Mouse (Mus musculus): ENCODE measurements at regions not wholly inside any gene's neighbourhood (a gene's known extent, or its start where the extent isn't known, plus 50 kb on each side); places are given as distances from the start of the nearest gene placed in this dataset.
A peak's percentile ranks its signal among the peaks of the same experiment; 100 is the strongest.
"Not testable (repeated sequence)": the region's sequence is repeated elsewhere in the genome, so short reads cannot be mapped to it uniquely, and the experiment has no call there.

DNA sequence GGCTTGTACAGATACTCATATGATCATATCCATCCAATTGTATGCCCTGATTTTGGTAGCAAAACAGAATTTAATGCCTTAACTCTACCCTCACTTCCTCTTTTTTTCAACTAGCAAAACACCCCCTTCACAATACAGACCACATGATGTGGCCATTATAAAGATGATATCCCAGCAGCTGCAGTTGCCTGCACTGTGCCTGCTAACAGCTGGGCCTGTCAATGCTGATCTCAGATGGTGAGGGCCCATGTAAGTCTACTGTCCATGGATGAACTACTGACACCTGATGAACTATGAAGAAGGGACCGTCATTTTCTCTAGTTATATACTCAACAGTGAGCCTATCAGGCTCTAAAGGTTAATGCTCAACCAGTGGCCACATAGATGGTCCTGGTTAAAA, 191.8 kb upstream of the Fmr1 start:
- no peak for DNase-seq

DNA sequence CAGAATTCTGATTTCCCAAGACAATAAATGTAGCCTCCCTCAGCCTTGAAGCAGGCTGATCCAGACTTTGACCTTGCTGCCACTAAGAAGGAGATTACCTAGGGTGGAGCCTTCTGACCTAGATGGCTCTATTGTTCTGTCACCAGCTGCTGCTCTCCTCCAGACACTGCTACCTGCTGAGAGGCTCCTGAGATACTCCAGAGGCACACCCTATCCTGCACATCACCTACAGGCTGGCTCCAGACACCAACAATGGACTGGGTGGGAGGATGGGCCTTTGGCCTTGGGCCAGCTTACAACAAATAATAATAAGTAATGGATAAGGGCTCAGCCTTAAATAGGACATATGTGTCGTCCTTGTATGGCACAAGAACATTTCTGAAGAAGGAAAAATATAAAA, 186.3 kb upstream of the Fmr1 start:
- not testable (repeated sequence) for DNase-seq

DNA sequence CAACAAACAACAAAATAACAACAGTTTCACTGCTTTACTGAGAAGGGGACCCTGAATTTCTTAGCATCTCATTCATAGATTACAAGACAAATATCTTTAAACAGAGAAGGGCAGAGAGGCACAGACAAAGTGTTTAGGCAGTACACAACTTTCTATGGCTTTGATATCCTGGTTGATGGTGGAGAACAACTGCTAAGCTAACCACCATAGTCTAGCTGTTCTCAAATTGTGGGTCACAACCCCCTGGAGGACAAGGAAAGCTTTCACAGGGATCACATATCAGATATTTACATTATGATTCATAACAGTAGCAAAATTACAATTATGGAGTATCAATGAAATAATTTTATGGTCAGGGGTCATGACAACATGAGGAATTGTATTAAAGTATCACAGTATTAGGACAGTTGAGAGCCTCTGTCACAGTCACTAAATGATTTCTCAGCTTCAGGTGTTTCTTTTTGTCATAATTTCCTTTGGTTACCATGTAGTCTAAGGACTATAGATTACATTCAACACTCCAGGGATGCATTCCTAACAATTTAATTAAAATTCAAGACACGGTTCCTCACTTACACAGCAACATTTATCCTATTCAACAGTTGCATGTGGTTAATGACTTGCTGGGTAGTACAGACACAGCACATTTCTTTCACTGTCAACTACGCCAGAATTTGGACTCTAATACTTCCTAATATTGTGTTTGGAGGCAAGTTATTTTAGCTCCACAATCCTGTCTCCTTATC, 183.8 kb upstream of the Fmr1 start:
- DNase-seq = no peak

DNA sequence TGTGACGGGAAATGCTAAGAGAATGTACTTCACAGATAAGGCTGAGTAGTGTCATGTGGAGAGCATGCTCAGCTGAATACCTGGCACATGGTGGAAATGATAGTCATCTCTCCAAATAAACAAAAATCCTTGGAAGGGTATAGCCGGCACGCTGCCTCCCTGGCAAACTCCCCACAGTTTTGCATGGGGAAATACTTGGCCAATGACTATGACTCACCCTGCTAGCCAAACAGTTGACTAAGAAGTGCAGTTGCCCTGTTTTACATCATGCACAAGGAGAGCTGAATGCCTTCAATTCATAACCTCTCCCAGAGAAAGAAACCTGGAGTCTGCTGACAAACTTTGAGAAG, 183.2 kb upstream of the Fmr1 start:
- no peak for DNase-seq

DNA sequence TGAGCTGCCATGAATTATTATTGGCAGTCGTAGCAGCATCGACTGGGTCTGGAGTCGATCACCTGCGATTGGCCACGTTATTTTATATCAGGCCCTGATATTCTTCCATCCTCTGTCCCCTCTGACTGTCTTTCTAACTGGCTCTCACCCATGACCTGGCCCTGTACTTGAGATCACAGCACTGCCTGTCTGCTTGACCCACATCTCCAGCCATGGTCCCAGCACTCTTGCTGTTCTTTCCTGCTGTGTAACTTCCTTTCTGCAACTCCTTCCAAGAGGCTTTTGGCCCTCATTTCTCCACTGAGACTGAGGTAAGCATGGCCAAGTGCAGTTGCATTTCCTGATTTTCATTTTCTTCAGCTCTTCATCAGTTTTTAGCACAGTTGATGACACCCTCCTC, 182.6 kb upstream of the Fmr1 start:
- no peak for DNase-seq

DNA sequence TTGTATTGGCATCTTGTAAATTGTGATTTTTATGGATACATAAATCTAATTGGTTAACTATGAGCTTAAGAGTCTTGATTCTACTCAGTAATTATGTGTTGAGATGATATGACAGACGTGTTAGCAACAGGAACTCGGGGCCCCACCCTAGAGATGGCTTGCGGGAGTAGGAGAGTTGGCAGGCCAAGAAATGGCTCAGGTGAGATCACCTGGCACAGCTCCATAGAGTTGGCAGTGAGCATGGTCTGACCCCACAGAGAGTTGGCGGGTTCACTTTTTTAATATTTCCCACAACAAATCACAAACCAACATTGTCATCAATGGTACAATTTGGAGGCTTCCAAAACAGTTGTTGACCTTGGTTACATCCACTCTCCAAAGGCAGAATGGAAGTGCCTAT, 180.5 kb upstream of the Fmr1 start:
- DNase-seq = no peak

DNA sequence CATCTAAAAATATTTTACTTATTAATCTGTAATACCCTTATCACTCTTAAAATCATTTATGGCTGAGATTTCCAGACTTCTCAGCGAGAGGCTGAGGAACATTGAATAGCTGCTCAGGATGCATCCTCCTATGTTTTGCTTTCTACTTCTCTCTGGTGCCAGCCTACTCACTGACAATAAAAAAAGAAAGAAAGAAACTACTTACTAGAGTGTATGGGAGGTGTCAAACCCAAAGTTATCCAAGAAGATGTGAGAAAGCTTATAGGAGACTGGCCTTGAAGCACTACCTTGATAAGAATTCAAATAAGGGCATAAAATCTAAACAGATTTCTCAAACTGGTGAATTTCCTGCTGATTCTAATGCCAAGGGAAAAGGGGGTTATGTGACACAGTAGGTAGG, 175.4 kb upstream of the Fmr1 start:
- DNase-seq = no peak

DNA sequence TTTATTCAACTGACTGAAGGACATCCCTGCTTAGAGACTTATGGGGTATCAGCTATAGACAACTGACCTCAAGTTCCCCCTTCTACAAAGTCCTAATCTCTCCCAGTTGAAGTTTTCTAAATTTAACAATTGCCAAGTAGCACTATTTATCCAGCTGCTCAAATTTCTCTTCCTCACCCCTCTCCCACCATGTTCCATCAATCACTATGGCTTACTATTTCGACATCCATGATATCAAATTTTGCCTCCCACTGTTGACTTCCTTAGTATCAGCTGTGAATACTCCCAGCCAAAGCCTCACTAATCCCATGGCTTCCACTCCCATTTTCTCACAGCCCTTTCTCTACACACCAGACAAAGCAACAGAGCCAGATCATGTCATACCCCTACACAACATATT, 170.7 kb upstream of the Fmr1 start:
- no peak for DNase-seq

DNA sequence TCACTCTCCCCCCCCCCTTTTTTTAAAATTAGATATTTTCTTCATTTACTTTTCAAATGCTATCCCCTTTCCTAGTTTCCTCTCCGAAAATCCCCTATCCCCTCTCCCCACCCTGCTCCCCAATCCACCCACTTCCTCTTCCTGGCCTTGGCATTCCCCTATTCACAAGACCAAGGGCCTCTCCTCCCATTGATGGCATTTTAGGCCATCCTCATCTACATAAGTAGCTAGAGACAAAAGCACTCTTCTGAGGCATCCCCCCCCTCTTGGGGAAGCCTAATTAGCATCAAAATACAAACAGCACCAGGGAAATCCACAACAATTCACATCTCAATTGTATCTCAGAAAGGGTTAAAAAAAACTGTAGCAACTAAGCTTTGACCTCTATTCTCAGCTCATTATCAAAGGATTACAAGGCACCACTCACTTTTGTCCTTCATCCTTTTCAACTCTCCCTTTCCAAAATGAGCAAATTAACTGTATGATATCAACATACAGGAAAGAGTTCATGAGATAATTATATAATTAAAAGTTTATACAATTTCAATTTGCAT, 166.1 kb upstream of the Fmr1 start:
- peak; percentile 36 for DNase-seq

DNA sequence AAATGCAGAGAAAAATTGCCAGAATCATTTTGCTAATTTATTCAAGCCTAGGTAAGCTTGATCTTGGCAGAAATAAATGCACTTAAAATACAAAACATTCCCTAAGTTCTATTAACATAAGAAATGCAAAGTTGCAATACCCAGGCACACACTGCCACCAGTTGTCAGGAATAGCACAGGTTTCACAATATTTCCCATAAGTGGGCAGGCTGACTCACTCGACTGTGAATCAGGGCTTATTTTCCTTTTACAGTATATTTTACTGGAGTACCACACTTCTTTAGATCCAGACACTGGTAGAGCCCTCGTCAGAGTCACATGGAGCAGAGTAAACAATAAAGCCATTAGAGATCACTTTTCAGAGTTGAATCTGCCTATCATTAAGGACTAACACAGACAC, 131.8 kb upstream of the Fmr1 start:
- no peak for DNase-seq

DNA sequence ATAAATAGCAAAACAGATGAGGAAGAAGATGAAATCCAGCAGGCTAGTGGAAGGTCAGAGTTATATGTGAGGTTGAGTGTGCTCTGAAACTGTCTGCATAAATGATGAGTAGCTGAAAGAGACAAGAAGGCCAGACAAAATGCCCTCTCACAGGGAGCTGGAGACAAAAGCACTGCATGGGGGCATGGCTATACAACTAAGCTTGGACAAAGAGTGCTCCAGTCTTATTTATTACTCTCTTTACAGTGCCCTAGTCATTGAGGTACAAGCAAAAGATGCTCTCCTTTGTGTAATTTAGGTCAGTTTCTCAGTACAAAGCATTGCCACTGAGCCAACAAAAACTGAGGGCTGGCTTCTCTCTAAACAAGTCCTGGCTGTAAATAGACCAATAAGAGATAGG, 124.3 kb upstream of the Fmr1 start:
- peak; percentile 51 for DNase-seq

DNA sequence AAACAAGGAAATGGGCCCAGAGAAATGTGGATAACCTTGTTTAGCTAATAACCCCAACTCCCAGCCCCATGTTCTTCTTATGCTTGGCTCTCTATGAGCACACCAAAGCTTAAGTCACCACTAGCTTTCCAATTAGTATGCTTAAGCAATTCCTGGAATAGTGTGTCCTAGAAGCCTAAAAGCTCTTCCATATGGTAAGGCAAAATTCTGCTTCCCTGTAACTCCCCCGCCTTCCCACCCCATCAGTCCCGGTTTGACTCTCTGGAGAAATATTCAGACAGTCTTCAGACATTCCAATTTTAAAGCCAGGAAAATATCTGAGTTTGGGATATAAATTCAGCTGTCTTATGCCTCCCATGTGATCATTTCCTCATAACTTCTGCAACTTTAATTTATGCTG, 120.6 kb upstream of the Fmr1 start:
- DNase-seq = no peak

DNA sequence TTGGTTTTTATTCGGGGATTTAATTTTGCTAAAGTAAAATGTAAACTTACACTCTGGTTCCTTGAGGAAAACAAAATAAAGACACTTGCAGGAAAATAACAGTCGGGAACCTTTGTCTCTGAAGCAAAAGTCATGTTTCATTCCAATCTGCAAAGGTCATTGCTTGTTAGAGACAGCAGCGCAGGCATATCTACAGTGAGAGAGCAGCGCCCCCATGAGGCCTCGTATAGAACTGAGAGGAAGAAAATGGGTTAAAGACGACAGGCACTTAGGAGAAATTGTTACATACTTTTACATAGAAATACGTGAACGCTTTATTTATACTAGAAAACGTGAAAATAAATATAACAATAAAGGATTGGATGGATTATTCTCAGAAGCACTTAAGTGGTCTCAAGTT, 93.1 kb upstream of the Fmr1 start:
- DNase-seq = peak; percentile 59

DNA sequence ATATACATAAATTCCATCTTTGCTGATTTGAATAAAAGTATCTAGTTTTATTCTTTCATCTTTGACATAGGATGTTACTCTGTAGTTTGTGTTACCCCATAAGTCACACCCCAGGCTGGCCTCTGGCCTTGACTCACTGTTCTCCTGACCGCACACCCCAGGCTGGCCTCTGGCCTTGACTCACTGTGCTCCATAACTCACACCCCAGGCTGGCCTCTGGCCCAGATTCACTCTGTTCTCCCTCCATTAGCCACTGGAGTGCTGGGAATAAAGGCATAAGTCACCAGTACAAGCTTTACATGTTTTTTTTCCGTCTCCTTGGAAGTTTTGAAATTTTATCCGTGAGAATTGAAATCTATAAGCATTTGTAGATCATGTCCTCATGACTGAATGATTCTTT, 56.2 kb upstream of the Fmr1 start:
- no peak for DNase-seq
